Mouse (Mus musculus) ovary, postnatal 10 days (tissue): Measurements from ENCODE around the gene Hes3.

ENCODE experiments used
- DNase-seq: peaks from one replicate; pipeline ENCODE4 v3.0.0; 2022; ENCODE audit warnings: low spot score

Hes3 gene

GRCm38 (mm10) chr4:152253183-152253759 lies 38.2 kb downstream of the Hes3 start:
- no peak for DNase-seq

- no peak for DNase-seq
Measured at GRCm38 (mm10) chr4:152250615-152251014, 40.8 kb downstream of the Hes3 start.

GRCm38 (mm10) chr4:152247195-152247594 lies 44.3 kb downstream of the Hes3 start:
- DNase-seq: no peak

- DNase-seq: no peak
Measured at GRCm38 (mm10) chr4:152246011-152246410, 45.5 kb downstream of the Hes3 start.

GRCm38 (mm10) chr4:152244545-152245522 lies 46.6 kb downstream of the Hes3 start:
- no peak for DNase-seq

- no peak for DNase-seq
Measured at GRCm38 (mm10) chr4:152243969-152244368, 47.5 kb downstream of the Hes3 start.

- DNase-seq: no peak
Measured at GRCm38 (mm10) chr4:152243241-152243891, 48.1 kb downstream of the Hes3 start.

- DNase-seq: no peak
Measured at GRCm38 (mm10) chr4:152239974-152240373, 51.5 kb downstream of the Hes3 start.
